Mouse (Mus musculus) testis, adult 10 weeks (tissue): ENCODE data around the gene Gm20830. TPM values are rescaled to one million over a fixed set of nuclear protein-coding genes. Genes with fewer than 3 reads are reported as not detected.

Experiments used
- polyA plus RNA-seq: library from polyadenylated mRNA; stranded (reverse); fragments of 350-450 nt; fragmentation: Illumina TruSeq; extraction: RNeasy Lipid Tissue Mini Kit (QIAGEN cat#74804); gene quantifications from one replicate; pipeline ENCODE4 v1.2.3, GENCODE M21; 2014; ENCODE audit warnings: low read depth, low replicate concordance

The Gm20830 gene
- 1.5 TPM for polyA plus RNA-seq

DNA sequence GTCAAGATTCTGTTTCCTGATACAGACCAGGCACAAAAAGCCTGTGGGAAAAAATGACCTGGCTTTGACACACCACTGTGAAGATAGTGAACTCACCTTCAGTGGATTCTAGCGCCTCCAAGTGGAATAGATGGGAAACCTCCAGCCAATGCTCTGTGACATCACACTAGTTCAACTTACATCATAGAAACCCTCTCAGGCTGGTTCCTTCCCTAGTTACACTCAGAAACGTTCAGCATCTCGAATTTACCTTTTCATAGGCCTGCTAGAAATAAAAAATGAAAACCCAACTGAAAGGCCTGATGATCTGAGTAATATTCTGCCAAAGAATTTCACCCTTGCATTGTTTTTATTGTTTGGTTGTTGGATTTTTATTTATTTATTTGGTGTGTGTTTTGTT, at the start of gene Gm20830:
Gene Gm20830, minus strand, starts transcription at position 101 of the 400 bp plus-strand sequence.

Other genes with a start within 250 kb of the Gm20830 start
- not detected for gene Gm21719, start 235.4 kb downstream of the Gm20830 start, polyA plus RNA-seq